Mouse (Mus musculus): ENCODE data around the gene Fam19a2. TPM values are rescaled to one million over a fixed set of nuclear protein-coding genes. Genes with fewer than 3 reads are reported as not detected.

The Fam19a2 gene
- polyA plus RNA-seq, 1 experiment from 2014 or later = 46.9 TPM

DNA sequence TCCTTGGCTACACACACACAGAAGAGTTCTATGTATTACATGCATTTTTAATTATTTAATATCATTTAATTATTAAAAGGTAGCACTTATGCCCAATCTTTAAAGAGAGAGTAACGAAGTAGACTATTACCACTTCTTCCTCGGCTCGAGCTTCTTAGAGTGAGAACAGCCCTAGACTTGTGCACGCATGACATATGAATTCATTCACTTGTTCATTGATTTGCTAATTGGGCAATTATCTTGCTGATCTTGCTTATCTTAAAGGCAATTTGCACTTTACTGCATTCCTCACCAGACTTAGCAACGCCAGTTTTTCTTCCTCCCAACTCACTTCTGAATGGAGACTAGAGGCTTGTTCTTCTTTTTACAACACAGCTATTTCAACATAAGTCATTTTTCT lies 196.7 kb downstream of the Fam19a2 start:
- H3K4me2 ChIP-seq (replicated peaks) = no peak overlapping the region
- no peak for ATAC-seq (ENCODE audit: low FRiP score)

DNA sequence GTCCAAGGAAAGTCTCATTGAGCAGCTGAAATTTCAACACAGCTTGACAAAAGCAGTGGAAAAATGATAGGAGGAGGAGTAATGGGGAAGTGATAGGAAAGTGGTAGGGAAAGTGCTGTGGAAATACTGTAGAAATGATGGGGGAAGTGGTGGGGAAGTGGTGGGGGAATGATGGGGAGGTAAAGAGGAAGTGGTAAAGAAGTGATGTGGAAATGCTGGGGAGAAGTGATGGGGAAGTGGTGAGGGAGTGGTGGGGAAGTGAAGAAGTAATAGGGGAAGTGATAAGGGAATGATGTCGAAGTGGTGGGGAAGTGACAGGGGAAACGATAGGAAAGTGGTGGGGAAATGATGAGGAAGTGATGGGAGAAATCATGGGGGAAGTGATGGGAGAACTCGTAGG lies 198.5 kb downstream of the Fam19a2 start:
- Histone ChIP-seq H3K36me3 (replicated peaks; ENCODE audit: control insufficient read depth, insufficient read depth) (no peaks in the 10 kb centered on the region), H3K27ac (no peak overlapping the region), H3K9me3 (ENCODE audit: control insufficient read depth, low read length) (no peaks in the 10 kb centered on the region), H3K4me2 (replicated peaks) (no peak overlapping the region), H3K4me1 (replicated peaks; ENCODE audit: control insufficient read depth, insufficient read depth, low read length) (no peaks in the 10 kb centered on the region), H3K27me3 (ENCODE audit: control insufficient read depth, insufficient read depth, low read length) (no peaks in the 10 kb centered on the region), H3K4me3 (replicated peaks; ENCODE audit: low read length) (no peak overlapping the region), H3K9ac (no peak overlapping the region)
- 88% methylated on average over 3 of the region's 3 CpGs for WGBS
- no peak for DNase-seq (ENCODE audit: low spot score)
- ATAC-seq (ENCODE audit: low FRiP score) = no peak

More for the DNA sequence above, 196.7 kb downstream of the Fam19a2 start:
- Histone ChIP-seq H3K36me3 (replicated peaks; ENCODE audit: control insufficient read depth, insufficient read depth) (no peaks in the 10 kb centered on the region), H3K27me3 (ENCODE audit: control insufficient read depth, insufficient read depth, low read length) (no peaks in the 10 kb centered on the region), H3K9ac (no peak overlapping the region), H3K27ac (no peak overlapping the region), H3K4me3 (replicated peaks; ENCODE audit: low read length) (no peak overlapping the region), H3K4me1 (replicated peaks; ENCODE audit: control insufficient read depth, insufficient read depth, low read length) (no peaks in the 10 kb centered on the region), H3K9me3 (ENCODE audit: control insufficient read depth, low read length) (no peaks in the 10 kb centered on the region)
- WGBS = 53% methylated on average over 5 of the region's 5 CpGs
- no peak for DNase-seq (ENCODE audit: low spot score)

DNA sequence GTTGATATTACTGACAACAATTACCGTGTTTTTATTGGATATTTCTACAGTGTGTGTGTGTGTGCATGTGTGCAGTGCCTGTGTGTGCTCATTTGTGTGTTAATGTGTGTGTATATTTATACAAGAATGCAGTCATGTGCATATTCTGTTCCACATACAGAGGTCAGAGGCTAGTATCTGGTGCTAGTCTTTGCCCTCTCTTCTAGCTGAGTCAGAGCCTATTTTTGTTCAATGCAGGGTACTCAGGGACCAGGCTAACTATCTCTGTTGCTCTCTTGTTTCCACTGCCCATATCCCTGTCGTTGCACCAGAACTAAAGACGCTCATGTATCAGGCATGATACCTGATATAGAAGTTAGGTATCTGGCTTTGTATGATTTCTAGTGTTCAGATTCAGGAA lies 251.0 kb downstream of the Fam19a2 start:
- Histone ChIP-seq H3K4me2 (replicated peaks) (no peak overlapping the region), H3K27ac (no peak overlapping the region), H3K9me3 (ENCODE audit: control insufficient read depth, low read length) (no peaks in the 10 kb centered on the region), H3K27me3 (ENCODE audit: control insufficient read depth, insufficient read depth, low read length) (no peaks in the 10 kb centered on the region), H3K36me3 (replicated peaks; ENCODE audit: control insufficient read depth, insufficient read depth) (no peaks in the 10 kb centered on the region), H3K9ac (no peak overlapping the region), H3K4me1 (replicated peaks; ENCODE audit: control insufficient read depth, insufficient read depth, low read length) (no peaks in the 10 kb centered on the region), H3K4me3 (replicated peaks; ENCODE audit: low read length) (no peak overlapping the region)
- DNase-seq (ENCODE audit: low spot score) (no peak), ATAC-seq (ENCODE audit: low FRiP score) (no peak)
- WGBS = 92% methylated on average over 3 of the region's 3 CpGs

DNA sequence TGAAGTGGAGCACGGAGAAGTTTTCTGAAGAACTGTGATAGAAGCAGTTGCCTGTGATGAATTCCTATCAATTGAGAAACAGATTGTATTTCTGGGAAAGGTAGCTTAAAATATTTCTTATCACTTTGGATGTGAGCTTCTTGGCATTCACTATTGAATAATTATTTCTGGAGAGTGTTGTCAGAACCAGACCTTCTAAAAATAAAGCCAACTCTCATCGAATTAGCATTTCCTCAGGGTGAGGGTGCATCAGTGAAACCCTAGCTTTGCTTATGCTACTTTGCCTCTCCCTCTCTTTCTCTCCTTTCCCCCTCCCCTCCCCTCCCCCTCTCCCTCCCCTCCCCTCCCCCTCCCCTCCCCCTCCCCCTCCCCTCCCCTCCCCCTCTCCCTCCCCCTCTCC lies 256.8 kb downstream of the Fam19a2 start:
- H3K9me3 ChIP-seq (ENCODE audit: control insufficient read depth, low read length) = peaks cover 8% of the 10 kb centered on the region
- no peak overlapping the region for H3K4me2 ChIP-seq (replicated peaks)
- ATAC-seq (ENCODE audit: low FRiP score) = no peak
- no peaks in the 10 kb centered on the region for H3K4me1 ChIP-seq (replicated peaks; ENCODE audit: control insufficient read depth, insufficient read depth, low read length)
- H3K27me3 ChIP-seq (ENCODE audit: control insufficient read depth, insufficient read depth, low read length) = no peaks in the 10 kb centered on the region
- H3K4me3 ChIP-seq (replicated peaks; ENCODE audit: low read length) = no peak overlapping the region
- no peak for DNase-seq (ENCODE audit: low spot score)
- no peak overlapping the region for H3K27ac ChIP-seq
- 84% methylated on average over 2 of the region's 2 CpGs for WGBS
- H3K9ac ChIP-seq = no peak overlapping the region
- H3K36me3 ChIP-seq (replicated peaks; ENCODE audit: control insufficient read depth, insufficient read depth) = no peaks in the 10 kb centered on the region

GRCm38 (mm10) chr10:123521203-123521602 lies 257.4 kb downstream of the Fam19a2 start:
- H3K27me3 ChIP-seq (ENCODE audit: control insufficient read depth, insufficient read depth, low read length) = no peaks in the 10 kb centered on the region
- DNase-seq (ENCODE audit: low spot score) (no peak), ATAC-seq (ENCODE audit: low FRiP score) (no peak)
- H3K27ac ChIP-seq = no peak overlapping the region
- no peak overlapping the region for H3K9ac ChIP-seq
- H3K4me1 ChIP-seq (replicated peaks; ENCODE audit: control insufficient read depth, insufficient read depth, low read length) = no peaks in the 10 kb centered on the region
- 95% methylated on average over 6 of the region's 6 CpGs for WGBS
- no peak overlapping the region for H3K4me2 ChIP-seq (replicated peaks)
- no peaks in the 10 kb centered on the region for H3K36me3 ChIP-seq (replicated peaks; ENCODE audit: control insufficient read depth, insufficient read depth)
- H3K4me3 ChIP-seq (replicated peaks; ENCODE audit: low read length) = no peak overlapping the region
- H3K9me3 ChIP-seq (ENCODE audit: control insufficient read depth, low read length) = peaks cover 8% of the 10 kb centered on the region

DNA sequence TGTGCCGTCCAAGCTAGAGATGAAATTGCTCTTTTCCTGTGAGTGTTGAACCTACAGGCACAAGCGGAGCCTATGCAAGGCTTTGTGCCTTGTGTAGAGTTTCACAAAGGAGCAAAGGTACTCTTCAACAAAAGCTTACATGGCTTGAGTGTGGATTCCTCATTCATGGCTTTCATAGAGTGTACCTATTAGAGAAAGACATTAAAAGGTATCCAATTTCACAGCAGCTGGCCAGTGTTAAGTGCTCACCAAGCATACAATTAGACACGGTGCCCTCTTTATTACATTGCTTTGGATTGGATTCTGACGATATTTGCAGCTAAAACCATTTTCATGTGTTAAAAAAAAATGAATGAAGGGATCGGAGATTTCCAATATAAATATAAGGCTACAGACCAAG lies 261.6 kb downstream of the Fam19a2 start:
- no peaks in the 10 kb centered on the region for H3K27me3 ChIP-seq (ENCODE audit: control insufficient read depth, insufficient read depth, low read length)
- WGBS = 78% methylated on average over 5 of the region's 5 CpGs
- no peak for DNase-seq (ENCODE audit: low spot score)

DNA sequence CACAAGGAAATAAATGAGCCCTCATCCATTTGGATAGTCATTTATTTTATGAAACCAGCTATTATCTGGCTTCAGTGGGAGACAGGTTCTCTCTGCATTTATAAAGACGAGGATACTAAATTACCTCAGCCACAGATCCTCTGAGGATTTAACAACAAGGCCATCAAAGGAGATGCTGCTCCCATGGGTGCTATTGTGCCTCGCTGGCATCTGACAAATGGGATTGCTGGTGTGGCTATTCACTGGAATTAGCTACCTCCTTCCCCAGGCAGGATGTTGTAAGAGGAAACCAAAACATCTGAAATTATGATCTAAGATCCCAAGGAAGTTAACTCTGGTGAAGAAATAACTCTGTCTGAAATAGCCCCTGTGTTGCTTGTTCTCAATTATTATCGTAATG lies 262.3 kb downstream of the Fam19a2 start:
- no peak overlapping the region for H3K27ac ChIP-seq
- H3K9me3 ChIP-seq (ENCODE audit: control insufficient read depth, low read length) = peaks cover 8% of the 10 kb centered on the region
- ATAC-seq (ENCODE audit: low FRiP score) (no peak), DNase-seq (ENCODE audit: low spot score) (no peak)
- H3K27me3 ChIP-seq (ENCODE audit: control insufficient read depth, insufficient read depth, low read length) = no peaks in the 10 kb centered on the region
- no peaks in the 10 kb centered on the region for H3K4me1 ChIP-seq (replicated peaks; ENCODE audit: control insufficient read depth, insufficient read depth, low read length)
- H3K9ac ChIP-seq = no peak overlapping the region
- no peak overlapping the region for H3K4me2 ChIP-seq (replicated peaks)
- H3K36me3 ChIP-seq (replicated peaks; ENCODE audit: control insufficient read depth, insufficient read depth) = no peaks in the 10 kb centered on the region
- WGBS = 58% methylated on average over 3 of the region's 3 CpGs
- no peak overlapping the region for H3K4me3 ChIP-seq (replicated peaks; ENCODE audit: low read length)

More for the DNA sequence above, 261.6 kb downstream of the Fam19a2 start:
- H3K36me3 ChIP-seq (replicated peaks; ENCODE audit: control insufficient read depth, insufficient read depth) = no peaks in the 10 kb centered on the region
- ATAC-seq (ENCODE audit: low FRiP score) = no peak
- H3K9me3 ChIP-seq (ENCODE audit: control insufficient read depth, low read length) = peaks cover 8% of the 10 kb centered on the region
- H3K4me2 ChIP-seq (replicated peaks) = no peak overlapping the region
- no peaks in the 10 kb centered on the region for H3K4me1 ChIP-seq (replicated peaks; ENCODE audit: control insufficient read depth, insufficient read depth, low read length)
- H3K4me3 ChIP-seq (replicated peaks; ENCODE audit: low read length) = no peak overlapping the region
- no peak overlapping the region for H3K27ac ChIP-seq
- H3K9ac ChIP-seq = no peak overlapping the region

DNA sequence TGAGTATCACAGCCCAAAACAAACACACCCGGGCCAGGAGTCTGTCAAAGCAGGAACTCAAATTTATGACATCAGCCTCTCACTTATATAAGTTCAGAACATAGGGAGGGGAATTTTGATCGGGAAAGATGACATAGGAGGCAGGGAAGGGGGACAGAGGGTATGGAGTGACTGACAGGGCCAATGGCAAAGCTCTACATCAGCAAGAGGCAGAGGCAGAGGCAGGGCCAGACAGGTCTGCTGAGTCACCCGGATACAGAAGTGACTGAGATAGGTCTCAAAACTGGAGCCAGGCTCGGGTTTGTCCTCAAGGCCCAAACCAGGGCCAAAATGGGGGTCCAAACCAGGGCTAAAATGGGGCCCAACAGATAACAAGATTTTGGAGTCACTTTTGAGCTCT lies 272.3 kb downstream of the Fam19a2 start:
- no peaks in the 10 kb centered on the region for H3K9me3 ChIP-seq (ENCODE audit: control insufficient read depth, low read length)
- no peak overlapping the region for H3K4me3 ChIP-seq (replicated peaks; ENCODE audit: low read length)
- no peak for ATAC-seq (ENCODE audit: low FRiP score)
- no peaks in the 10 kb centered on the region for H3K36me3 ChIP-seq (replicated peaks; ENCODE audit: control insufficient read depth, insufficient read depth)
- H3K27me3 ChIP-seq (ENCODE audit: control insufficient read depth, insufficient read depth, low read length) = no peaks in the 10 kb centered on the region
- no peaks in the 10 kb centered on the region for H3K4me1 ChIP-seq (replicated peaks; ENCODE audit: control insufficient read depth, insufficient read depth, low read length)
- no peak for DNase-seq (ENCODE audit: low spot score)
- WGBS = 84% methylated on average over 4 of the region's 4 CpGs
- no peak overlapping the region for H3K4me2 ChIP-seq (replicated peaks)
- H3K9ac ChIP-seq = no peak overlapping the region
- H3K27ac ChIP-seq = no peak overlapping the region

DNA sequence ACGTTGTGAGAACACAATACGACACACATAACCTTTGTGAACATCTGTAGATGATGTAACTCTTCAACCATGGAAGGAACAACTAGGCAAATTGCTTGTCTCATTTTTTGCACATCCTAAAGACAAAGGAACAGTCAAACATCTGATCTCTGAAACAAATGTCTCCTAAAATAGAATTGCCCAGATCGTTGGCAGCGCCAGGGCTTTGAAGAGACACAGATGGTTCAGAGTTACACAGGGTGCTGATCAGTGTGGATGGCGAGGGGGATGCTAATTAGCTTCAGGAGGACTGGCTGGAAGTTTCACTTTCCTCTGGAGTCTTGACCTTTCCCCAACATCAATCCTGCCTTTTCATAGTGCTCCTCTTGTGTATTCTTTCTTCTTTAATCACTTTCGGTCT lies 284.6 kb downstream of the Fam19a2 start:
- Histone ChIP-seq H3K4me2 (replicated peaks) (no peak overlapping the region), H3K4me3 (replicated peaks; ENCODE audit: low read length) (no peak overlapping the region), H3K27ac (no peak overlapping the region), H3K27me3 (ENCODE audit: control insufficient read depth, insufficient read depth, low read length) (no peaks in the 10 kb centered on the region), H3K4me1 (replicated peaks; ENCODE audit: control insufficient read depth, insufficient read depth, low read length) (no peaks in the 10 kb centered on the region), H3K9ac (no peak overlapping the region), H3K9me3 (ENCODE audit: control insufficient read depth, low read length) (no peaks in the 10 kb centered on the region), H3K36me3 (replicated peaks; ENCODE audit: control insufficient read depth, insufficient read depth) (no peaks in the 10 kb centered on the region)
- ATAC-seq (ENCODE audit: low FRiP score) (no peak), DNase-seq (ENCODE audit: low spot score) (no peak)
- 79% methylated on average over 6 of the region's 6 CpGs for WGBS

DNA sequence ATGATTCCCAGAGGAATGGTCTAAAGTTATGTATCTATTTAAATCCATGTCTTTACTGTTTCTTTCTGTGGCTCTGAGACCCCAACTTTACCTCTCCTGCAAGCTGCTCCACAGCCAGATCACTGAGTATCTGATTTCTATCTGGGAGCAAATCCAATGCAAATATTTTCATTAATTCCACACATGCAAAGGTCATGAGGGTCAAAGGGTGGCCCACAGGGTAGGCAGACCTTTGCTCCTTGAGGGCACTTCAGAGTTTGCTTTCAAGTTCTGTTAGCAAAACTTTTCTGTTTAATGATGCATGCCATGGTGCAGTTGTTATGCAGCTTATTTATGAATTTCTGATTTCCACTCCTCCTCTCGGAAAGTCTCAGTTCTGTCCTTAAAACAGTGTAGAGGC lies 303.9 kb downstream of the Fam19a2 start:
- Histone ChIP-seq H3K4me1 (replicated peaks; ENCODE audit: control insufficient read depth, insufficient read depth, low read length) (no peaks in the 10 kb centered on the region), H3K27ac (no peak overlapping the region)
- WGBS = 80% methylated on average over 1 of the region's 1 CpGs

More for the DNA sequence above, 303.9 kb downstream of the Fam19a2 start:
- H3K36me3 ChIP-seq (replicated peaks; ENCODE audit: control insufficient read depth, insufficient read depth) = no peaks in the 10 kb centered on the region
- ATAC-seq (ENCODE audit: low FRiP score) (no peak), DNase-seq (ENCODE audit: low spot score) (no peak)
- no peak overlapping the region for H3K9ac ChIP-seq
- no peak overlapping the region for H3K4me3 ChIP-seq (replicated peaks; ENCODE audit: low read length)
- no peaks in the 10 kb centered on the region for H3K9me3 ChIP-seq (ENCODE audit: control insufficient read depth, low read length)
- H3K4me2 ChIP-seq (replicated peaks) = no peak overlapping the region
- no peaks in the 10 kb centered on the region for H3K27me3 ChIP-seq (ENCODE audit: control insufficient read depth, insufficient read depth, low read length)
